Mouse (Mus musculus) forebrain, embryonic 11.5 days (tissue): ENCODE results near the gene Pex11b. TPM values are rescaled to one million over a fixed set of nuclear protein-coding genes. Genes with fewer than 3 reads are reported as not detected.
"Not testable (repeated sequence)": the region's sequence is repeated elsewhere in the genome, so short reads cannot be mapped to it uniquely, and the experiment has no call there.

Source experiments
- ATAC-seq: fragments of 200-750 bp; cut with Nextera tagmentation; replicated peaks from 2 replicates; pipeline ENCODE4 v1.8.0; 2017; ENCODE audit warnings: moderate TSS enrichment; ENCODE audit not compliant: low FRiP score
- DNase-seq: peaks from one replicate; pipeline ENCODE4 v3.0.0-alpha.2; 2017; ENCODE audit warnings: low spot score
- H3K27ac ChIP-seq: fragments of 300-500 bp; sonication (generic); 2 replicates; pipeline ENCODE4 v1.5.1; 2014; ENCODE audit warnings: low read depth, low read length
- H3K27me3 ChIP-seq: fragments of 300-500 bp; sonication (generic); 2 replicates; pipeline ENCODE4 v1.6.1; 2014; ENCODE audit warnings: mild to moderate bottlenecking, low read length, mixed read lengths; ENCODE audit not compliant: control insufficient read depth, insufficient read depth
- H3K36me3 ChIP-seq: fragments of 300-500 bp; sonication (generic); 2 replicates; pipeline ENCODE4 v1.6.1; 2014; ENCODE audit warnings: mild to moderate bottlenecking, low read length, moderate library complexity, mixed read lengths; ENCODE audit not compliant: control insufficient read depth, insufficient read depth
- H3K4me1 ChIP-seq: fragments of 300-500 bp; sonication (generic); replicated peaks from 2 replicates; pipeline ENCODE4 v1.6.1; 2014; ENCODE audit warnings: low read length, mixed read lengths; ENCODE audit not compliant: control insufficient read depth, insufficient read depth
- H3K4me2 ChIP-seq: fragments of 300-500 bp; sonication (generic); 2 replicates; pipeline ENCODE4 v1.6.1; 2014; ENCODE audit warnings: low read depth, mild to moderate bottlenecking, low read length, moderate library complexity, mixed read lengths; ENCODE audit not compliant: severe bottlenecking
- H3K4me3 ChIP-seq: fragments of 300-500 bp; sonication (generic); 2 replicates; pipeline ENCODE4 v1.5.1; 2014; ENCODE audit warnings: low read depth, low read length
- H3K9ac ChIP-seq: fragments of 300-500 bp; sonication (generic); 2 replicates; pipeline ENCODE4 v1.6.1; 2014; ENCODE audit warnings: low read length
- H3K9me3 ChIP-seq: fragments of 300-500 bp; sonication (generic); 2 replicates; pipeline ENCODE4 v1.6.1; 2016; ENCODE audit warnings: low read length, mixed read lengths; ENCODE audit not compliant: control insufficient read depth
- WGBS: fragments of 180-500 bp; shearing (Covaris S2); extraction: QIAGEN DNeasy Blood & Tissue Kit; methylation state at CpG from one replicate; pipeline ENCODE4 v1.1.7; 2014; 5-methylcytosine and 5-hydroxymethylcytosine counted together
- polyA plus RNA-seq: library from polyadenylated mRNA; unstranded; fragments of >200 nt; fragmentation: Nextera tagmentation; extraction: Ambion mirVana; gene quantifications from 2 replicates; pipeline ENCODE4 v1.2.1, GENCODE M21; 2014

Gene Pex11b
- polyA plus RNA-seq, 1 experiment from 2014 or later: 41.6 TPM

DNA sequence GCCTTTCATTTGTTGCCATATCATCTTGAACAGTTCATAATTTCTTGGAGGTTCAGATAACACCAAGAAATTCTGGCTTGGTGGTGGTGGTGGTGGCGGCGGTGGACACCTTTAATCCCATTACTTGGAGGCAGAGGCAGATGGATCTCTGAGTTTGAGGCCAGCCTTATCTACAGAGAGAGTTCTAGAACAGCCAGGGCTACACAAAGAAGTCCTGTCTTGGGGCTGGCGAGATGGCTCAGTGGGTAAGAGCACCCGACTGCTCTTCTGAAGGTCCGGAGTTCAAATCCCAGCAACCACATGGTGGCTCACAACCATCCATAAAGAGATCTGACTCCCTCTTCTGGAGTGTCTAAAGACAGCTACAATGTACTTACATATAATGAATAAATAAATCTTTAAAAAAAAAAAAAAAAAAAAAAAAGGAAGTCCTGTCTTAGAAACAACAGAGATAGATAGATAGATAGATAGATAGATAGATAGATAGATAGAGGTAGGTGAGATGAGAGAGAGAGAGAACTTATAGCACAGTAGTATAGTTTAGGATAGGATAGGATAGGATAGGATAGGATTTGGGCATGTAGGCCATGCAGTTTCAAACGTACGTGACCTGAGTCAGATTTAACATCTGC, 30.7 kb downstream of the Pex11b start:
- DNase-seq, H3K27me3 ChIP-seq, H3K4me1 ChIP-seq, H3K27ac ChIP-seq, H3K36me3 ChIP-seq, H3K4me3 ChIP-seq, ATAC-seq, H3K9me3 ChIP-seq, H3K4me2 ChIP-seq, H3K9ac ChIP-seq: not testable (repeated sequence)
- WGBS: 87% methylated on average over 7 of the region's 7 CpGs

DNA sequence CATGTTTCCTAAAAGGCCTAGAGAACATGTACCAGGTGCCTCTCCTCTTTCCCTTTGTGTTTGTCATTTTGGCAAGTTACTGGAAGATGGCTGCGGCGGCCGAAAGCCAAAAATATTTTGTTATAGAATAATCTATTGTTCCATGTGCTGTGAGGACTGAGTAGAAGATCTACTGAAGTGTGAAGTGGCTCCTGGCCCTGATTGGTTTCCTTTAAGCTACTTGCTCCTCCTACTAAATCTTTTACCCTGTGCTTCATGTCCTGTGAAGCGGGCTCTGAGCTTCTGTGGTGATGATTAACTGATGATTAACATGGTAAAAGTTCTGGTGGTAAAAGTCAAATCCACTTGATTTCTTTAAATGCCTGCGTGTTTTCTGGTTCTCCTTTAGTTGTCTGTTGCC, 31.7 kb downstream of the Pex11b start:
- no peak for DNase-seq
- ATAC-seq: no peak
- H3K27me3 ChIP-seq: peaks cover 5% of the 10 kb centered on the region; the same call in 1 of the 2 replicates
- no peaks in the 10 kb centered on the region for H3K36me3 ChIP-seq
- peaks cover 4% of the 10 kb centered on the region; the same call in 1 of the 2 replicates for H3K4me1 ChIP-seq
- no peak overlapping the region for H3K9ac ChIP-seq
- no peak overlapping the region for H3K27ac ChIP-seq
- no peak overlapping the region for H3K4me2 ChIP-seq
- 95% methylated on average over 5 of the region's 5 CpGs for WGBS
- H3K4me3 ChIP-seq: no peak overlapping the region
- H3K9me3 ChIP-seq: no peaks in the 10 kb centered on the region

DNA sequence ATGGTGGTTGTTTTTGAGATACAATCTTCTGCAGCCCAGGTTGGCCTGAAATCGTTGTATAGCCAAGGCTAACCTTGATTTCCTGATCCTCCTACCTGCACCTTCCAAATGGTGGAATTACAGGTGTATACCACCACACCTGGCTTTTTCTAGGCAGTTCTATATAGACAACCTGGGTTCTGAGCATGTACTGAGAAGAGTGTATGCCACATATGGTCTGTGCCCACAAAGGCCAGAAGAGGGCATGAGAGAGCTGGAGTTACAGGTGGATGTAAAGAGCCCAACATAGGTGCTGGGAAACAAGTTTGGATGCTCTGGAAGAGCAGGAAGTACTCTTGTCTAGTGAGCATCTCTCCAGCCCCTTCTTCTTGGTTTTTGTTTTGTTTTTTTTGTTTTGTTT, 32.1 kb downstream of the Pex11b start:
- H3K4me1 ChIP-seq: peaks cover 4% of the 10 kb centered on the region; the same call in 1 of the 2 replicates
- no peaks in the 10 kb centered on the region for H3K36me3 ChIP-seq
- no peak overlapping the region for H3K4me2 ChIP-seq
- H3K27ac ChIP-seq: no peak overlapping the region
- H3K4me3 ChIP-seq: no peak overlapping the region
- peaks cover 5% of the 10 kb centered on the region; the same call in 1 of the 2 replicates for H3K27me3 ChIP-seq
- ATAC-seq (no peak), DNase-seq (no peak)
- H3K9ac ChIP-seq: no peak overlapping the region
- 47% methylated on average over 1 of the region's 1 CpGs for WGBS
- H3K9me3 ChIP-seq: no peaks in the 10 kb centered on the region

DNA sequence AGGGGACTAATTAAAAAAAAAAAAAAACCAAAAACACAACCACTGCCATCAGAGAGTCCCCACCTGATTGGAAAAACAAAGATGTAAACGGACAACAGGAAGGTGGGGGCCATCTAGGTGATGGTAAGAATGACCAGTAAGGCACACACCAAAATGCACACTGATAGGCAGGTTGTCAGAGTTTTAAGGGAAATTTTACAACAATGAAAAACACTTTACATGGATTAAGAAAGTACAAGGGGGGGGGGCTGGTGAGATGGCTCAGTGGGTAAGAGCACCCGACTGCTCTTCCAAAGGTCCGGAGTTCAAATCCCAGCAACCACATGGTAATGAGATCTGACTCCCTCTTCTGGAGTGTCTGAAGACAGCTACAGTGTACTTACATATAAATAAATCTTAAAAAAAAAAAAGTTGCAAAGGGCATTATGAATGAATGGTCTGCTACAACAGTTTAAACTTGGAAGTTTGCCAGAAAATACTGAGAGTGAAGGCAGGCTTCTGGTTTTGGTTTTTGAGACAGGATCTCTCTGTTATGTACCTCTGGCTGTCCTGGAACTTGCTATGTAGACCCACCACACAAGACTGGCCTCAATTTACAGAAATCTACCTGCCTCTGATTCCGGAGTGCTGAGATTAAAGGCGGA, 33.4 kb downstream of the Pex11b start:
- Histone ChIP-seq H3K9me3 (no peaks in the 10 kb centered on the region), H3K4me3 (no peak overlapping the region), H3K36me3 (no peaks in the 10 kb centered on the region), H3K4me2 (no peak overlapping the region), H3K4me1 (peaks cover 4% of the 10 kb centered on the region; the same call in 1 of the 2 replicates), H3K9ac (no peak overlapping the region), H3K27ac (no peak overlapping the region), H3K27me3 (peaks cover 5% of the 10 kb centered on the region; the same call in 1 of the 2 replicates)
- ATAC-seq (no peak), DNase-seq (no peak)
- 92% methylated on average over 5 of the region's 5 CpGs for WGBS

DNA sequence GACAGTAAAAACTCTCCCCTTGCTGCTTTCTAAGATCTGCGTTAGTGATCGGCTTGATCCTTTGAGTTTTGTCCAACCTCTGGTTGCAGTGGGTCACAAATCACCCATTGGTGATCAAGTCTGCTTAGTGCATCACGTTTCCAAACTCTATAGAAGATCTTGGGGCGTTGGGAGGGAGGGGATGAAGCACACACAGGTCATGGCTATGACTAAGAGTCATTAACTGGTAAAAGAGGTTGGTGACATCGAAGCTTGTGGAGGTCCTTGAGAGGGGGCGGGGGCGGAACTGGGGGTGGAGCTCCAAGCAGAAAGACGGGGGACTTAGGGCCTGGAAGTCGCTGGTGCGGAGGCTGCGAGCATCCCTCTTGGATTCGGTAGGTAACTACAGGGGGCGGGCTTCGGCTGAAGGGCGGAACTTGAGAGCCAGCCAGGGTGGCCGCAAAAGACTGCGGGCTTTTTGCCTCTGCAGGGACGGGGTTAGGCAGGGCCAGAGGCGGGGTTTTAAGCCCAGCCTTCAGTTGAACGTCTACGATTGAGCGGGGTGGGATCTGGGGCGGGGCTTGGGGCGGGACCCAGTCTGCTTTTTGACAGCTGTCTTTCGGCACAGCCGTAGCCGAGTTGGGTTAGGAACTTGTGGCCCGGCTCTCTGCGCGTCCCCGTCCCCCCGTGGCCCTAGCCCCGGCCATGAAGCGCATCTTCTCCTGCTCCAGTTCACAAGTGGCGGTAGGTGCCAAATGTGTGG, 34.7 kb downstream of the Pex11b start, which contains the start of gene Ankrd35:
Gene Ankrd35 (plus strand): TSS at position 405 of the 742 bp plus-strand sequence.
- no peaks in the 10 kb centered on the region for H3K36me3 ChIP-seq
- H3K27ac ChIP-seq: no peak within 1 kb of the TSS
- peaks cover 4% of the 10 kb centered on the region; the same call in 1 of the 2 replicates for H3K4me1 ChIP-seq
- no peaks in the 10 kb centered on the region for H3K9me3 ChIP-seq
- peak within 1 kb of the TSS; percentile 23 for H3K9ac ChIP-seq
- peak; percentile 91 for DNase-seq
- ATAC-seq: peak; percentile 94
- H3K4me2 ChIP-seq: peak within 1 kb of the TSS; percentile 68
- 5% methylated on average over 35 of the region's 35 CpGs for WGBS
- peak within 1 kb of the TSS; percentile 32 for H3K4me3 ChIP-seq
- H3K27me3 ChIP-seq: peaks cover 5% of the 10 kb centered on the region; the same call in 1 of the 2 replicates

DNA sequence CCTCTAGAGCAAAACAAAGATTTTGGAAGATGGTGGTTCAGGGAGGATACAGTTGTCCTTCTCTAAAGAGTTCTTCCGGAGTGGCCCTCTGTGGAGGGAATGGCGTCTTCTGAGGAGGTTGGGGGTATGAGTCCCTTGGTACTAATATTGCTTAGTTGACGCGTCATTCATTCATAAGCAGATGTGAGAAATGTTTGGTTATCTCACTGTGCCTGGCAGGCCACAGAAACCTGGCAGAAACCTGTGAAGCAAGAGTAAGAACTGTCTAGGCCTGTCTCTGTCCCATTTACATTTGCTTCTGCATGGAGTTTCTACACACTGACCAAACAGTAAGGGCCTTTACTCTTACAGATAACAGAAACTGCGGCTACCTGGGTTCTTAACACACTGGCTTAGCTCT, 36.3 kb downstream of the Pex11b start:
- peaks cover 4% of the 10 kb centered on the region; the same call in 1 of the 2 replicates for H3K4me1 ChIP-seq
- no peak for DNase-seq
- H3K9me3 ChIP-seq: no peaks in the 10 kb centered on the region
- no peak overlapping the region for H3K4me2 ChIP-seq
- H3K4me3 ChIP-seq: no peak overlapping the region
- no peak overlapping the region for H3K27ac ChIP-seq
- peaks cover 5% of the 10 kb centered on the region; the same call in 1 of the 2 replicates for H3K27me3 ChIP-seq
- WGBS: 85% methylated on average over 5 of the region's 5 CpGs
- H3K9ac ChIP-seq: no peak overlapping the region
- ATAC-seq: no peak
- no peaks in the 10 kb centered on the region for H3K36me3 ChIP-seq

DNA sequence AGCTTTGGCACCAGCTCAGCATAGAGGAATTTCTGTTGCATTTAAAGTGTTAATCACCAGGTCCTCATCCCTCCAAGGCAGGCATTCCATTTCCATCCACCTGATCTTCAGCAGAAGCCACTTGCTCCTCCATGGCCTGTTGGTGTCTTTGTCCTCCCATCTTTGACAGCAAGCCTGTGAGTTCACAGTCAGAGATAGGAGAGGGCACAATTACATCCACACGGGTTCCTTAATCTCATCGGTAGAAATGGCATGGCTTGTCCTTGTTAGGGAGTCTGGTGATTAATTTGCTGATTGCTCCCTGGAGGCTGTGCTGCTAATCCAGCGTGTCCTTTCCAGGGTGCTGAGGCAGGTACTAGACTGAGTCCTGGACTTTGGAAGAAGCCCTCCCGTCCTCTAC, 38.3 kb downstream of the Pex11b start:
- no peak for DNase-seq
- Histone ChIP-seq H3K9me3 (no peaks in the 10 kb centered on the region), H3K4me2 (no peak overlapping the region), H3K9ac (no peak overlapping the region), H3K27ac (no peak overlapping the region), H3K4me1 (peaks cover 4% of the 10 kb centered on the region; the same call in 1 of the 2 replicates), H3K36me3 (no peaks in the 10 kb centered on the region), H3K4me3 (no peak overlapping the region), H3K27me3 (peaks cover 5% of the 10 kb centered on the region; the same call in 1 of the 2 replicates)
- no peak for ATAC-seq
- WGBS: 65% methylated on average over 4 of the region's 4 CpGs

DNA sequence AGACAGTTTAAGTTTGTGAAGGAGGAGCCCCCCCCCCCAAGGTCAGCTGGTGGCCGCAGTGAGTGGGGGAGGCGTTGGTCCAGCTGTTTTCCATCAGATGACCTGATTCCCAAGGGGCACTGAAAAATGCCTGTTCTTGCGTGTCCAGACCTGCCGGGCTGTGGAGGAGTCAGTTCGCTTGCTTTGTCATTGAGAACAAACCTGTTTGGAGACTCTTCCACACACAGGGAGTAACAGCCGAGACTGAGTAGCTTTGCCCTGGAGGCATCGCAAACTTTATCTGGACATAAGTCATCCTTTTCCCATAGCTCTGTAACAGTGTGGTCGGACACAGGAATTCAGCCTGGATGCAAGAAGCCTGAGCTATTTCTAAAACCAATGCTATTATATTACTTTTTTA, 39.3 kb downstream of the Pex11b start:
- Histone ChIP-seq H3K4me1 (peaks cover 4% of the 10 kb centered on the region; the same call in 1 of the 2 replicates), H3K36me3 (no peaks in the 10 kb centered on the region), H3K9ac (no peak overlapping the region), H3K27ac (no peak overlapping the region), H3K27me3 (peaks cover 5% of the 10 kb centered on the region; the same call in 1 of the 2 replicates), H3K4me2 (no peak overlapping the region), H3K4me3 (no peak overlapping the region), H3K9me3 (no peaks in the 10 kb centered on the region)
- ATAC-seq (no peak), DNase-seq (no peak)
- 71% methylated on average over 8 of the region's 8 CpGs for WGBS
